Mouse (Mus musculus): ENCODE results near the gene Trim30c. TPM values are rescaled to one million over a fixed set of nuclear protein-coding genes. Genes with fewer than 3 reads are reported as not detected.

Gene Trim30c
- total RNA-seq (2023), result 1 to 10 TPM; 4.2 to 7.4 TPM

DNA sequence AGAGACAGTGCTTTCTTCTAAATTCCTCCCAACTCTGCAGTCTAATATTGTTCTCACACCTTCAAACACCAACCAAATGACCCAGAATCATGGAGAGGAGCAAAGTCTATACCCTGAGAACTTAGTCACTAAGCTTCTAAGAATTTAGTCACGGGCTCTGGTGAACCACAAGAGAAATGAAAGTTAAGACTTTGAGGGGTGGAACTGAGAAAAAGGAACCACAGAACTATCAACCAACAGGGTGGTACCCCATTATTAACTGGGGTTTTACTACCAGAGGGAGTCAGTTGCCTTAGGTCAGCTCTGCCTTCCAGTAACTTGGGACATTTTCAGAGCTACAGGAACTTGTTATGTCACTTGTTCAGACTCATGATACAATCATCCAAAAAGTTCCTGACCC is at the start of gene Trim30c:
TSS of gene Trim30c (minus strand) at position 140 of the 400 bp plus-strand sequence.

DNA sequence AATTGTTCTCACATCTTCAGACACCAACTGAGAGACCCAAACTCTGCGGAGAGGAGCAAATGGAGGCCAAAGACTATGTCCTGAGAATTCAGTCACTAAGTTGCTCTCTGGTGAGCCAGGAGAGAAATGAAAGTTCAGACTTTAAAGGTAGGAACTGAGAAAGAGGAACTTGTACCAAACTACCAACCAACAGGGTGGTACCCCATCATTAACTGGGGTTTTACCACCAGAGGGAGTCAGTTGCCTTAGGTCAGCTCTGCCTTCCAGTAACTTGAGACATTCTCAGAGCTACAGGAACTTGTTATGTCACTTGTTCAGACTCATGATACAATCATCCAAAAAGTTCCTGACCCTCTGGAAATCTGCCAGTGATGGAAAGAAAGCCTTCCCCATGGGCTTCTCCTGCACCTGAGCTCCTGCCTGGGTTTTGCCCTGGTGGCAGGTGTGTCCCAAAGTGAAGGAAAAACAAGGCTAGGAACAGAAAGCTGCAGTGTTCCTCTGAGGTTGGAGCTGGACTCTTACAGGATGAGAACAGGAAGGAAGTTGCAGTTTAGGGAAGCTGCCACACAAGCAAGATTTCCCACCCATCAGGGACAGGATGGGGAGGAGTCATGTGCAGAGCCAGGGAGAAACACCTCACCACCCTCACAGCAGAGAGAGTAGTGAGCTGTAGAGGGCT is 30.8 kb downstream of the Trim30c start, which contains the start of gene Trim30b:
TSS of gene Trim30b (minus strand) at position 149 of the 679 bp plus-strand sequence.

DNA sequence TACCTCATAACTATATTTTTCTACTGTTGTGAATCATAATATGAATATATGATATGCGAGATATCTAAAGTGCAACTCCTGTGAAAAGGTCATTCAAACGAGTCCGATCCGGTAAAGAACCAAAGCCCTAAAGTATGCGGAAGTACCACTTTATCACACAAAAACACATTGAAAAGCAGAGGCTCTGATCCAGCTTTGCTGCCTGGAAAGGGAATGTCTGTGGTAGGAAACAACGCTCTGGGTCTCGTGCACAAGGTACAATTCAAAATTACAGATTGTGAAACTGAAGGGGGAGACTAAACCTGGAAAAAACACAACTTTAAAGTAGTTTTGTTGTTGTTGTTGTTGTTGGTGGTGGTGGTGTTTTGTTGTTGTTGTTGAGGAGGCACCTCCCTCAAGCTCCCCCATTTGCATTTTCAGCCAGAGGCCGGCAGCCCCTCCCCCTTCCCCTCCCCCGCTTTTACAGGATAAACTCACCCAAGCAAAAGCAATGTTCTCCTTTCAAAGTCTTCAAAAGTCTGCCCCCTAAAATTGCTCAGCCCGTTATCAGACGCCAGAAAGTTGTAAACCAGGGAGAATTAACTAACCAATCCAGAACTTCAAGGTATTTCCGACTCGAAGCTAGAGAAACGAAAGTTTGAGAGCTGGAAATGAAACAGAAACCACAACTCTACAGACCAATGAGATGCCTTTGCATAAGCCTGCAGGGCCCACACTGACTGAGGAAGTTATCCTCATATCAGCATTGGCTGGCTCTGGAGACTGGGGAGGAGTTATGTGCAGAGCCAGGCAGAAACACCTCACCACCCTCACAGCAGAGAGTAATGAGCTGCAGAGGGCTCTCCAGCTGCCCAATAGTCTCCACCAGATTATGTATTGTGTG is 47.7 kb downstream of the Trim30c start, which contains the start of gene Trim12c:
TSS of gene Trim12c (minus strand) at position 646 of the 883 bp plus-strand sequence.

Other genes starting within 250 kb of the Trim30c start
- not detected for gene Olfm5, start 236.0 kb downstream of the Trim30c start, total RNA-seq (2023)
- not detected for gene Olfr648, start 217.4 kb downstream of the Trim30c start, total RNA-seq (2023)
- gene Olfr649, start 204.9 kb downstream of the Trim30c start, total RNA-seq (2023), result not detected
- gene Trim6, start 182.0 kb downstream of the Trim30c start, total RNA-seq (2023), result under 1 TPM; 0.39 to 0.70 TPM
- 10 to 100 TPM; 67.2 to 84.3 TPM for gene Trim34a, start 156.4 kb downstream of the Trim30c start, total RNA-seq (2023)
- 10 to 100 TPM; 30.7 to 37.6 TPM for gene Trim5, start 112.7 kb downstream of the Trim30c start, total RNA-seq (2023)
- gene Trim12a, start 85.4 kb downstream of the Trim30c start, total RNA-seq (2023), result 100 to 1,000 TPM; 121 to 151 TPM
- 1 to 10 TPM; 3.5 to 4.3 TPM for gene Trim34b, start 71.4 kb downstream of the Trim30c start, total RNA-seq (2023)
- 10 to 100 TPM; 52.0 to 65.2 TPM for gene Trim12c, start 47.5 kb downstream of the Trim30c start, total RNA-seq (2023)
- 10 to 100 TPM; 27.6 to 36.8 TPM for gene Trim30b, start 31.0 kb downstream of the Trim30c start, total RNA-seq (2023)
- 100 to 1,000 TPM in 1 of 2 experiments, 10 to 100 TPM in 1; 79.4 to 109 TPM for gene Trim30a, start 64.4 kb upstream of the Trim30c start, total RNA-seq (2023)
- gene Trim30d, start 107.0 kb upstream of the Trim30c start, total RNA-seq (2023), result 10 to 100 TPM; 16.1 to 30.2 TPM
- gene Olfr651, start 149.3 kb upstream of the Trim30c start, total RNA-seq (2023), result not detected
- not detected for gene Olfr652, start 160.1 kb upstream of the Trim30c start, total RNA-seq (2023)
- gene Olfr653, start 176.5 kb upstream of the Trim30c start, total RNA-seq (2023), result not detected
- not detected for gene Olfr654, start 186.2 kb upstream of the Trim30c start, total RNA-seq (2023)
- not detected for gene Olfr655, start 200.9 kb upstream of the Trim30c start, total RNA-seq (2023)
- gene Olfr656, start 213.1 kb upstream of the Trim30c start, total RNA-seq (2023), result under 1 TPM; 0.12 TPM
- gene Olfr657, start 224.0 kb upstream of the Trim30c start, total RNA-seq (2023), result not detected
- gene Olfr658, start 246.5 kb upstream of the Trim30c start, total RNA-seq (2023), result not detected

Data from B cell, adult 67 days (primary cell).